Mouse (Mus musculus): ENCODE measurements around the gene Pdgfra. TPM values are rescaled to one million over a fixed set of nuclear protein-coding genes. Genes with fewer than 3 reads are reported as not detected.

Gene Pdgfra
- total and polyA plus RNA-seq, 2 experiments, result 1.1 to 4.5 TPM

- no peak for DNase-seq (ENCODE audit: extremely low read depth, low read depth, low spot score)
- H3K79me2 ChIP-seq (ENCODE audit: control insufficient read depth, insufficient read depth, low read length), result no peaks in the 10 kb centered on the region
- peaks cover 20% of the 10 kb centered on the region for H3K27me3 ChIP-seq (ENCODE audit: control insufficient read depth, insufficient read depth, low read length)
- peak overlapping the region; percentile 42; the same call in 1 of the 2 replicates for H3K4me3 ChIP-seq (ENCODE audit: insufficient read depth, low read depth, low read length)
- 1% methylated on average over 21 of the region's 21 CpGs for WGBS
- H3K27ac ChIP-seq (replicated peaks; ENCODE audit: insufficient read depth, low read depth, low read length), result no peak overlapping the region
- H3K4me1 ChIP-seq (ENCODE audit: control insufficient read depth, insufficient read depth, low read length), result peaks cover 4% of the 10 kb centered on the region; the same call in 1 of the 2 replicates
- no peaks in the 10 kb centered on the region for H3K36me3 ChIP-seq (ENCODE audit: control insufficient read depth, insufficient read depth, low read length)
- no peak overlapping the region; the same call in 1 of the 2 replicates for H3K9ac ChIP-seq (ENCODE audit: low read depth, low read length)
- no peak for TF ChIP-seq CTCF (IDR thresholded peaks at IDR 0.05; ENCODE audit: low read depth, low read length)
- TF ChIP-seq POLR2A (IDR thresholded peaks at IDR 0.05; ENCODE audit: extremely low read depth, insufficient read depth, low read length), result no peak
Measured at GRCm38 (mm10) chr5:75156554-75157036, 4.5 kb downstream of the Pdgfra start.

- no peak overlapping the region for H3K4me3 ChIP-seq (ENCODE audit: insufficient read depth, low read depth, low read length)
- peak; percentile 69 for DNase-seq (ENCODE audit: extremely low read depth, low read depth, low spot score)
- peaks cover 20% of the 10 kb centered on the region for H3K27me3 ChIP-seq (ENCODE audit: control insufficient read depth, insufficient read depth, low read length)
- H3K79me2 ChIP-seq (ENCODE audit: control insufficient read depth, insufficient read depth, low read length), result no peaks in the 10 kb centered on the region
- TF ChIP-seq POLR2A (IDR thresholded peaks at IDR 0.05; ENCODE audit: extremely low read depth, insufficient read depth, low read length) (no peak), CTCF (IDR thresholded peaks at IDR 0.05; ENCODE audit: low read depth, low read length) (peak; percentile 70)
- under 1% methylated on average over 3 of the region's 3 CpGs for WGBS
- H3K27ac ChIP-seq (replicated peaks; ENCODE audit: insufficient read depth, low read depth, low read length), result no peak overlapping the region
- peaks cover 4% of the 10 kb centered on the region; the same call in 1 of the 2 replicates for H3K4me1 ChIP-seq (ENCODE audit: control insufficient read depth, insufficient read depth, low read length)
- H3K36me3 ChIP-seq (ENCODE audit: control insufficient read depth, insufficient read depth, low read length), result no peaks in the 10 kb centered on the region
- H3K9ac ChIP-seq (ENCODE audit: low read depth, low read length), result no peak overlapping the region
Measured at GRCm38 (mm10) chr5:75157038-75157437, 4.9 kb downstream of the Pdgfra start.

GRCm38 (mm10) chr5:75160530-75161170, 8.6 kb downstream of the Pdgfra start:
- no peaks in the 10 kb centered on the region for H3K36me3 ChIP-seq (ENCODE audit: control insufficient read depth, insufficient read depth, low read length)
- H3K27ac ChIP-seq (replicated peaks; ENCODE audit: insufficient read depth, low read depth, low read length), result no peak overlapping the region
- H3K9ac ChIP-seq (ENCODE audit: low read depth, low read length), result no peak overlapping the region
- peaks cover 4% of the 10 kb centered on the region; the same call in 1 of the 2 replicates for H3K4me1 ChIP-seq (ENCODE audit: control insufficient read depth, insufficient read depth, low read length)
- peaks cover under 1% of the 10 kb centered on the region; the same call in 1 of the 2 replicates for H3K27me3 ChIP-seq (ENCODE audit: control insufficient read depth, insufficient read depth, low read length)
- 33% methylated on average over 12 of the region's 12 CpGs for WGBS
- no peak for TF ChIP-seq CTCF (IDR thresholded peaks at IDR 0.05; ENCODE audit: low read depth, low read length)
- no peak for TF ChIP-seq POLR2A (IDR thresholded peaks at IDR 0.05; ENCODE audit: extremely low read depth, insufficient read depth, low read length)
- H3K4me3 ChIP-seq (ENCODE audit: insufficient read depth, low read depth, low read length), result no peak overlapping the region
- DNase-seq (ENCODE audit: extremely low read depth, low read depth, low spot score), result no peak
- no peaks in the 10 kb centered on the region for H3K79me2 ChIP-seq (ENCODE audit: control insufficient read depth, insufficient read depth, low read length)

- H3K27ac ChIP-seq (replicated peaks; ENCODE audit: insufficient read depth, low read depth, low read length), result no peak overlapping the region
- DNase-seq (ENCODE audit: extremely low read depth, low read depth, low spot score), result no peak
- no peak overlapping the region for H3K4me3 ChIP-seq (ENCODE audit: insufficient read depth, low read depth, low read length)
- no peak for TF ChIP-seq POLR2A (IDR thresholded peaks at IDR 0.05; ENCODE audit: extremely low read depth, insufficient read depth, low read length)
- TF ChIP-seq CTCF (IDR thresholded peaks at IDR 0.05; ENCODE audit: low read depth, low read length), result no peak
- peaks cover 2% of the 10 kb centered on the region; the same call in 1 of the 2 replicates for H3K4me1 ChIP-seq (ENCODE audit: control insufficient read depth, insufficient read depth, low read length)
- H3K27me3 ChIP-seq (ENCODE audit: control insufficient read depth, insufficient read depth, low read length), result no peaks in the 10 kb centered on the region
- H3K9ac ChIP-seq (ENCODE audit: low read depth, low read length), result no peak overlapping the region
- H3K79me2 ChIP-seq (ENCODE audit: control insufficient read depth, insufficient read depth, low read length), result no peaks in the 10 kb centered on the region
- no peaks in the 10 kb centered on the region for H3K36me3 ChIP-seq (ENCODE audit: control insufficient read depth, insufficient read depth, low read length)
- 82% methylated on average over 6 of the region's 6 CpGs for WGBS
Measured at GRCm38 (mm10) chr5:75161586-75161985, 9.5 kb downstream of the Pdgfra start.

- 87% methylated on average over 23 of the region's 23 CpGs for WGBS
- TF ChIP-seq POLR2A (IDR thresholded peaks at IDR 0.05; ENCODE audit: extremely low read depth, insufficient read depth, low read length) (no peak), CTCF (IDR thresholded peaks at IDR 0.05; ENCODE audit: low read depth, low read length) (no peak)
- H3K36me3 ChIP-seq (ENCODE audit: control insufficient read depth, insufficient read depth, low read length), result no peaks in the 10 kb centered on the region
- no peaks in the 10 kb centered on the region for H3K27me3 ChIP-seq (ENCODE audit: control insufficient read depth, insufficient read depth, low read length)
- H3K4me3 ChIP-seq (ENCODE audit: insufficient read depth, low read depth, low read length), result no peak overlapping the region
- DNase-seq (ENCODE audit: extremely low read depth, low read depth, low spot score), result no peak
- no peaks in the 10 kb centered on the region for H3K4me1 ChIP-seq (ENCODE audit: control insufficient read depth, insufficient read depth, low read length)
- H3K27ac ChIP-seq (replicated peaks; ENCODE audit: insufficient read depth, low read depth, low read length), result no peak overlapping the region
- H3K79me2 ChIP-seq (ENCODE audit: control insufficient read depth, insufficient read depth, low read length), result no peaks in the 10 kb centered on the region
- no peak overlapping the region for H3K9ac ChIP-seq (ENCODE audit: low read depth, low read length)
Measured at GRCm38 (mm10) chr5:75163289-75163951, 11.3 kb downstream of the Pdgfra start.

Measured in liver, adult 2 months (tissue).